Mouse (Mus musculus): ENCODE results near the gene Fam198a. TPM values are rescaled to one million over a fixed set of nuclear protein-coding genes. Genes with fewer than 3 reads are reported as not detected.
A peak's percentile ranks its signal among the peaks of the same experiment; 100 is the strongest.
"Not testable (repeated sequence)": the region's sequence is repeated elsewhere in the genome, so short reads cannot be mapped to it uniquely, and the experiment has no call there.

Fam198a gene
- total RNA-seq, 2 experiments from 2014 or later: not detected

GRCm38 (mm10) chr9:122012816-122013215, 62.0 kb downstream of the Fam198a start:
- ATAC-seq (replicated peaks; ENCODE audit: low FRiP score, poor library complexity, severe bottlenecking): no peak

- no peak for ATAC-seq (replicated peaks; ENCODE audit: low FRiP score, poor library complexity, severe bottlenecking)
Observed at GRCm38 (mm10) chr9:122013629-122014028, 62.8 kb downstream of the Fam198a start.

GRCm38 (mm10) chr9:122014241-122014667, 63.5 kb downstream of the Fam198a start:
- peak; percentile 83 for ATAC-seq (replicated peaks; ENCODE audit: low FRiP score, poor library complexity, severe bottlenecking)

- ATAC-seq (replicated peaks; ENCODE audit: low FRiP score, poor library complexity, severe bottlenecking): no peak
Observed at GRCm38 (mm10) chr9:122018079-122018478, 67.3 kb downstream of the Fam198a start.

GRCm38 (mm10) chr9:122018782-122019395, 68.1 kb downstream of the Fam198a start:
- no peak for ATAC-seq (replicated peaks; ENCODE audit: low FRiP score, poor library complexity, severe bottlenecking)

- no peak for ATAC-seq (replicated peaks; ENCODE audit: low FRiP score, poor library complexity, severe bottlenecking)
Observed at GRCm38 (mm10) chr9:122020321-122020720, 69.5 kb downstream of the Fam198a start.

GRCm38 (mm10) chr9:122021171-122021570, 70.4 kb downstream of the Fam198a start:
- ATAC-seq (replicated peaks; ENCODE audit: low FRiP score, poor library complexity, severe bottlenecking): not testable (repeated sequence)

- no peak for ATAC-seq (replicated peaks; ENCODE audit: low FRiP score, poor library complexity, severe bottlenecking)
Observed at GRCm38 (mm10) chr9:122021581-122021980, 70.8 kb downstream of the Fam198a start.

GRCm38 (mm10) chr9:122022776-122023175, 72.0 kb downstream of the Fam198a start:
- ATAC-seq (replicated peaks; ENCODE audit: low FRiP score, poor library complexity, severe bottlenecking): no peak

- no peak for ATAC-seq (replicated peaks; ENCODE audit: low FRiP score, poor library complexity, severe bottlenecking)
Observed at GRCm38 (mm10) chr9:122023873-122024272, 73.1 kb downstream of the Fam198a start.

- 0 out of 2 replicates have a peak, but pooled peaks have one; percentile 40 for ATAC-seq (replicated peaks; ENCODE audit: low FRiP score, poor library complexity, severe bottlenecking)
Observed at GRCm38 (mm10) chr9:122024419-122024818, 73.6 kb downstream of the Fam198a start.

GRCm38 (mm10) chr9:122025855-122026590, 75.2 kb downstream of the Fam198a start:
- ATAC-seq (replicated peaks; ENCODE audit: low FRiP score, poor library complexity, severe bottlenecking): no peak

GRCm38 (mm10) chr9:122027081-122027913, 76.5 kb downstream of the Fam198a start:
- no peak for ATAC-seq (replicated peaks; ENCODE audit: low FRiP score, poor library complexity, severe bottlenecking)

- no peak for ATAC-seq (replicated peaks; ENCODE audit: low FRiP score, poor library complexity, severe bottlenecking)
Observed at GRCm38 (mm10) chr9:122027914-122028745, 77.3 kb downstream of the Fam198a start.

- no peak for ATAC-seq (replicated peaks; ENCODE audit: low FRiP score, poor library complexity, severe bottlenecking)
Observed at GRCm38 (mm10) chr9:122029765-122030164, 79.0 kb downstream of the Fam198a start.

Other genes starting within 250 kb of the Fam198a start
- 4.3 and 5.9 TPM in 2 replicates for gene Sec22c, start 245.5 kb upstream of the Fam198a start, total RNA-seq (2015; ENCODE audit: low replicate concordance)
- gene Sec22c, start 245.5 kb upstream of the Fam198a start, total RNA-seq (2017; ENCODE audit: low replicate concordance): 2.6 and 4.8 TPM in 2 replicates
- gene Ss18l2, start 240.7 kb upstream of the Fam198a start, total RNA-seq (2015; ENCODE audit: low replicate concordance): 8.8 and 47.2 TPM in 2 replicates
- gene Ss18l2, start 240.7 kb upstream of the Fam198a start, total RNA-seq (2017; ENCODE audit: low replicate concordance): 17.2 and 52.3 TPM in 2 replicates
- 225 and 240 TPM in 2 replicates for gene Nktr, start 231.8 kb upstream of the Fam198a start, total RNA-seq (2015; ENCODE audit: low replicate concordance)
- 322 and 375 TPM in 2 replicates for gene Nktr, start 231.8 kb upstream of the Fam198a start, total RNA-seq (2017; ENCODE audit: low replicate concordance)
- gene Zfp651, start 191.7 kb upstream of the Fam198a start, total RNA-seq (2015; ENCODE audit: low replicate concordance): 1.1 TPM in 1 of 2 replicates, not detected in the other
- 0.77 TPM in 1 of 2 replicates, not detected in the other for gene Zfp651, start 191.7 kb upstream of the Fam198a start, total RNA-seq (2017; ENCODE audit: low replicate concordance)
- not detected in 2 replicates for gene Klhl40, start 173.4 kb upstream of the Fam198a start, total RNA-seq (2015; ENCODE audit: low replicate concordance)
- gene Klhl40, start 173.4 kb upstream of the Fam198a start, total RNA-seq (2017; ENCODE audit: low replicate concordance): not detected in 2 replicates
- gene Hhatl, start 158.5 kb upstream of the Fam198a start, total RNA-seq (2015; ENCODE audit: low replicate concordance): not detected in 2 replicates
- not detected in 2 replicates for gene Hhatl, start 158.5 kb upstream of the Fam198a start, total RNA-seq (2017; ENCODE audit: low replicate concordance)
- not detected in 2 replicates for gene Ccdc13, start 111.5 kb upstream of the Fam198a start, total RNA-seq (2015; ENCODE audit: low replicate concordance)
- not detected in 2 replicates for gene Ccdc13, start 111.5 kb upstream of the Fam198a start, total RNA-seq (2017; ENCODE audit: low replicate concordance)
- gene Higd1a, start 92.6 kb upstream of the Fam198a start, total RNA-seq (2015; ENCODE audit: low replicate concordance): 23.4 and 24.3 TPM in 2 replicates
- gene Higd1a, start 92.6 kb upstream of the Fam198a start, total RNA-seq (2017; ENCODE audit: low replicate concordance): 11.7 and 19.4 TPM in 2 replicates
- gene Ackr2, start 52.6 kb upstream of the Fam198a start, total RNA-seq (2015; ENCODE audit: low replicate concordance): not detected in 2 replicates
- not detected in 2 replicates for gene Ackr2, start 52.6 kb upstream of the Fam198a start, total RNA-seq (2017; ENCODE audit: low replicate concordance)
- gene Cyp8b1, start 34.7 kb upstream of the Fam198a start, total RNA-seq (2015; ENCODE audit: low replicate concordance): not detected in 2 replicates
- not detected in 2 replicates for gene Cyp8b1, start 34.7 kb upstream of the Fam198a start, total RNA-seq (2017; ENCODE audit: low replicate concordance)
- not detected in 2 replicates for gene Pomgnt2, start 46.1 kb downstream of the Fam198a start, total RNA-seq (2015; ENCODE audit: low replicate concordance)
- gene Pomgnt2, start 46.1 kb downstream of the Fam198a start, total RNA-seq (2017; ENCODE audit: low replicate concordance): 0.64 TPM in 1 of 2 replicates, not detected in the other
- gene Snrk, start 166.3 kb downstream of the Fam198a start, total RNA-seq (2015; ENCODE audit: low replicate concordance): 6.1 and 9.2 TPM in 2 replicates
- gene Snrk, start 166.3 kb downstream of the Fam198a start, total RNA-seq (2017; ENCODE audit: low replicate concordance): 5.9 and 11.7 TPM in 2 replicates

All from erythroid progenitor cell, adult 5-6 weeks (primary cell).